Mouse (Mus musculus) forebrain, embryonic 16.5 days (tissue): ENCODE measurements around the gene Tmprss11b. TPM values are rescaled to one million over a fixed set of nuclear protein-coding genes. Genes with fewer than 3 reads are reported as not detected.

ENCODE experiments used
- ATAC-seq: fragments of 200-750 bp; cut with Nextera tagmentation; 2 replicates; pipeline ENCODE4 v1.8.0; 2017; ENCODE audit warnings: mild to moderate bottlenecking, moderate library complexity
- H3K27ac ChIP-seq: fragments of 300-500 bp; sonication (generic); 2 replicates; pipeline ENCODE4 v1.5.1; 2014; ENCODE audit warnings: low read length, control low read depth
- H3K27me3 ChIP-seq: fragments of 300-500 bp; sonication (generic); replicated peaks from 2 replicates; pipeline ENCODE4 v1.6.1; 2014; ENCODE audit warnings: low read length; ENCODE audit not compliant: control insufficient read depth, insufficient read depth
- H3K36me3 ChIP-seq: fragments of 300-500 bp; sonication (generic); 2 replicates; pipeline ENCODE4 v1.6.1; 2014; ENCODE audit not compliant: control insufficient read depth, insufficient read depth
- H3K4me1 ChIP-seq: fragments of 300-500 bp; sonication (generic); replicated peaks from 2 replicates; pipeline ENCODE4 v1.6.1; 2014; ENCODE audit warnings: low read length; ENCODE audit not compliant: control insufficient read depth, insufficient read depth
- H3K4me2 ChIP-seq: fragments of 300-500 bp; sonication (generic); 2 replicates; pipeline ENCODE4 v1.6.1; 2014; ENCODE audit warnings: mild to moderate bottlenecking, low read length, control low read depth
- H3K4me3 ChIP-seq: fragments of 300-500 bp; sonication (generic); replicated peaks from 2 replicates; pipeline ENCODE4 v1.5.1; 2014; ENCODE audit warnings: mild to moderate bottlenecking, low read length, control low read depth
- H3K9ac ChIP-seq: fragments of 300-500 bp; sonication (generic); replicated peaks from 2 replicates; pipeline ENCODE4 v1.6.1; 2014; ENCODE audit warnings: low read depth, low read length, control low read depth
- H3K9me3 ChIP-seq: fragments of 300-500 bp; sonication (generic); 2 replicates; pipeline ENCODE4 v1.6.1; 2016; ENCODE audit warnings: low read length; ENCODE audit not compliant: control insufficient read depth
- WGBS: fragments of 180-500 bp; shearing (Covaris S2); extraction: QIAGEN DNeasy Blood & Tissue Kit; methylation state at CpG from one replicate; pipeline ENCODE4 v1.1.7; 2014; 5-methylcytosine and 5-hydroxymethylcytosine counted together
- polyA plus RNA-seq: library from polyadenylated mRNA; unstranded; fragments of >200 nt; fragmentation: Nextera tagmentation; extraction: Ambion mirVana; gene quantifications from 2 replicates; pipeline ENCODE4 v1.2.1, GENCODE M21; 2015

Tmprss11b gene
- polyA plus RNA-seq, 1 experiment from 2014 or later: not detected

GRCm38 (mm10) chr5:86621778-86622177 is 54.4 kb downstream of the Tmprss11b start:
- 78% methylated on average over 1 of the region's 1 CpGs for WGBS

More at GRCm38 (mm10) chr5:86621778-86622177, 54.4 kb downstream of the Tmprss11b start:
- Histone ChIP-seq H3K36me3 (no peaks in the 10 kb centered on the region), H3K9me3 (no peaks in the 10 kb centered on the region), H3K27ac (no peak overlapping the region), H3K4me1 (no peaks in the 10 kb centered on the region), H3K4me2 (no peak overlapping the region), H3K4me3 (no peak overlapping the region), H3K27me3 (no peaks in the 10 kb centered on the region), H3K9ac (no peak overlapping the region)
- ATAC-seq: no peak

Other genes starting within 250 kb of the Tmprss11b start
- not detected in 2 replicates for gene Tmprss11a, start 207.4 kb downstream of the Tmprss11b start, polyA plus RNA-seq
- not detected in 2 replicates for gene Tmprss11g, start 157.8 kb downstream of the Tmprss11b start, polyA plus RNA-seq
- gene Tmprss11f, start 43.9 kb downstream of the Tmprss11b start, polyA plus RNA-seq: not detected in 2 replicates
- gene Tmprss11e, start 69.5 kb upstream of the Tmprss11b start, polyA plus RNA-seq: not detected in 2 replicates
- 41.3 and 47.2 TPM in 2 replicates for gene Ythdc1, start 127.9 kb upstream of the Tmprss11b start, polyA plus RNA-seq
- gene Ugt2b34, start 230.6 kb upstream of the Tmprss11b start, polyA plus RNA-seq: not detected in 2 replicates